Mouse (Mus musculus): ENCODE measurements at regions not wholly inside any gene's neighbourhood (a gene's known extent, or its start where the extent isn't known, plus 50 kb on each side); places are given as distances from the start of the nearest gene placed in this dataset.
"Not testable (repeated sequence)": the region's sequence is repeated elsewhere in the genome, so short reads cannot be mapped to it uniquely, and the experiment has no call there.

DNA sequence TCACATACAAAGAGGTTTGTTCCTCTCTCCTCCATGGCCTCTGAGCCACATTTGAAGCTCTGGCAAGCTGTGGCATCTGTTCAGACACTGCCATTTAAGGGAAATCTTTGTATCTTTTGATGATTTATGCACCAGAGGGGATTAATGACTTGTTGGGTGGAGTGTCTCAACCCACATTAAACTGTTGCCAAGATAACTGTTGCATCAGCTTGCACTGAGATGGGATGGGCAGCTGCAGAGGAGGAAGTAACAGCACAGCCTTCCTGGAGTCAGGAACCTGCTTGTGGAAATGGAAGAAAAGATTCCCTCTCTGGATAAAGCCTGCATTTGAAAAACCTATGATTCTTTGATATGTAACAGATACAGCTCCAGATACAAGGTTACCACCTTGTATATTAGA lies 119.1 kb downstream of the Olfr721-ps1 start:
- H3K27ac ChIP-seq, result no peak overlapping the region
- H3K4me3 ChIP-seq (replicated peaks), result no peak overlapping the region
- ATAC-seq (ENCODE audit: insufficient read depth, low FRiP score, low read depth), result no peak
- no peak overlapping the region for H3K4me2 ChIP-seq
- H3K36me3 ChIP-seq, result no peaks in the 10 kb centered on the region
- no peak overlapping the region for H3K9ac ChIP-seq
- no peaks in the 10 kb centered on the region for H3K9me3 ChIP-seq
- H3K27me3 ChIP-seq (replicated peaks), result no peaks in the 10 kb centered on the region
- H3K4me1 ChIP-seq, result no peaks in the 10 kb centered on the region

DNA sequence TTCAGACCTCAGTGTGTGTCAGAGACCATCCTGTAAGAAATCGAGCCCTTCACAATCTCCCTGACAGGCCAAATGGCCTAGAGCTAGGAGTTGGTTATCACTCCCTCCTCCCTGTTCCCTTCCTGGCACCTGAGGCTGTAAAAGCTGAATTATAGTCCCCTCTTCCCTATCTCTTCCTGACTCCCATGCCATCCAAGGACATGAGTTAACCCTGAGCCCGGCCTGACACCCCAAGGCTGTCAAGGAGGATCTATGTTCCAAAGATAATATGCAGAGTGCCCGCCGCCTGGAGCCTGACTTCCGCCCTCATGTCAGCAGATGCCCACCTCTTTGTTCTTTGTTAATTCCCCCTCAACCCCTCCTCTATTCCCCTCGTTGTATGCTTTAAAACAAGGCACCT lies 120.2 kb downstream of the Olfr721-ps1 start:
- H3K36me3 ChIP-seq; ATAC-seq (ENCODE audit: insufficient read depth, low FRiP score, low read depth); H3K9ac ChIP-seq; H3K27me3 ChIP-seq (replicated peaks); H3K4me3 ChIP-seq (replicated peaks); H3K4me1 ChIP-seq; H3K4me2 ChIP-seq; H3K9me3 ChIP-seq; H3K27ac ChIP-seq: not testable (repeated sequence)
- 55% methylated on average over 6 of the region's 6 CpGs for WGBS

DNA sequence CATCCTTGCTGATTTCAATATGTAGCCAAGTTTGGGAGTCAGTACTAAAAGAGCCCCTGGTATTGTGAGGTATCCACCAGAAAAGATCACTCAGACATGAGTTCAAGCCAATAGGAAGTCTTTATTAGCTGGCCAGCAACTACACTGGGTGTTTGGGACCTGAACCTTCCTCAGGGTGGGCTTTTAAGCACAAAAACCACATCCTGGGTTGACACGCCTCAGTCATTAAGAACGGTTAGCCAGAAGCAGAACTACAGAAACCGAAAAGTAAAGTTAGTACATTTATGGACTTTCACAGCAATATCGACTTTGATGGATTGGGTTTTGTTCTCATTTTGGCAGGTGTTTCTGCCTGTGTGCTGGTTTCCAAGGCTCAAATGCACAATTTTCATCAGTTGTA lies 124.1 kb downstream of the Olfr721-ps1 start:
- no peaks in the 10 kb centered on the region for H3K36me3 ChIP-seq
- no peak overlapping the region for H3K9ac ChIP-seq
- ATAC-seq (ENCODE audit: insufficient read depth, low FRiP score, low read depth), result no peak
- H3K4me2 ChIP-seq, result no peak overlapping the region
- no peak overlapping the region for H3K27ac ChIP-seq
- H3K27me3 ChIP-seq (replicated peaks), result no peaks in the 10 kb centered on the region
- H3K9me3 ChIP-seq, result no peaks in the 10 kb centered on the region
- WGBS, result 79% methylated on average over 4 of the region's 4 CpGs
- no peak overlapping the region for H3K4me3 ChIP-seq (replicated peaks)
- no peaks in the 10 kb centered on the region for H3K4me1 ChIP-seq

GRCm38 (mm10) chr14:14528437-14528836 lies 127.3 kb downstream of the Olfr721-ps1 start:
- no peak for ATAC-seq (ENCODE audit: insufficient read depth, low FRiP score, low read depth)
- no peaks in the 10 kb centered on the region for H3K4me1 ChIP-seq
- no peak overlapping the region for H3K4me3 ChIP-seq (replicated peaks)
- H3K27me3 ChIP-seq (replicated peaks), result no peaks in the 10 kb centered on the region
- WGBS, result 52% methylated on average over 1 of the region's 1 CpGs
- no peak overlapping the region for H3K4me2 ChIP-seq
- no peak overlapping the region for H3K9ac ChIP-seq
- no peaks in the 10 kb centered on the region for H3K36me3 ChIP-seq
- H3K27ac ChIP-seq, result no peak overlapping the region
- H3K9me3 ChIP-seq, result no peaks in the 10 kb centered on the region

DNA sequence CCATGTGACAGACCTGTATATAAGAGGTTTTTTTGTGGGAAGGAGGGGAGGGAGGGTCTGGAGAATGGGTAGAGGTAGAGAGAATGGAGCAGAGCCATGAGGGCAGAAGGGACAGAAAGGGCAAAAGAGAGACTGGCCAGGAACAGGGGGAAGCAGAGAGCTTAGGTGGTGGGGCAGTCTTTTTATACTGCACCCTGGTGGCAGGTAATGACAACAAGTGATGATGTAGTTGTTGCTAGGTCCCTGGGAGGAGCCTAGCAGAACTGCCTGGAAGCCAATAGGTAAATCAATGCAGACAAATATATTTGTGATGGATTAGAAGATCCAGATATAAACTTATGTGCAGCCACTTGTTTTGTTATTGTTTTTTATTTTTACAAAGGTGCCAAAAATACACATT lies 140.1 kb downstream of the Olfr721-ps1 start:
- H3K36me3 ChIP-seq, result no peaks in the 10 kb centered on the region
- no peaks in the 10 kb centered on the region for H3K9me3 ChIP-seq
- no peaks in the 10 kb centered on the region for H3K4me1 ChIP-seq
- H3K4me2 ChIP-seq, result no peak overlapping the region
- H3K27ac ChIP-seq, result no peak overlapping the region
- no peak overlapping the region for H3K4me3 ChIP-seq (replicated peaks)
- no peak for ATAC-seq (ENCODE audit: insufficient read depth, low FRiP score, low read depth)
- H3K9ac ChIP-seq, result no peak overlapping the region
- no peaks in the 10 kb centered on the region for H3K27me3 ChIP-seq (replicated peaks)

DNA sequence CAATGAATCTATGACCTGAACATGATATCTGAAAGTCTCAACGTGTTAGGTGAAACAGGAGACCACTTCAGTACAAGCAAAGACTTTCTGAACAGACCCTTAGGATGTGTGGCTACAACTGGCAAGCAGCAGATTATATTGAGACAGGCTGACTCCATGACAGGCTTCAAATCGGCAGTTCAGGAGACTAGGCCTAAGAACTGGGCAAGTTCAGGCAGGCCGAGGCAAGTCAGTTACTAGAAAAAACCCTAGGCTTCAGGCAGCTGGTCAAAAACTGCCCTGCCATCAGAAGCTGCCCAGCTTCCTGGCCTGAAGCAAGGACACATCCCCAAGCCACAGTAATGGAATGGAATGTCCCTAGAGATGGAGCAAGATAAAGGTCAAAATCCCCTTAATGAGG lies 140.6 kb downstream of the Olfr721-ps1 start:
- no peaks in the 10 kb centered on the region for H3K36me3 ChIP-seq
- no peaks in the 10 kb centered on the region for H3K9me3 ChIP-seq
- H3K4me2 ChIP-seq, result no peak overlapping the region
- no peak overlapping the region for H3K27ac ChIP-seq
- H3K9ac ChIP-seq, result no peak overlapping the region
- H3K27me3 ChIP-seq (replicated peaks), result no peaks in the 10 kb centered on the region
- 71% methylated on average over 3 of the region's 3 CpGs for WGBS
- H3K4me1 ChIP-seq, result no peaks in the 10 kb centered on the region
- no peak overlapping the region for H3K4me3 ChIP-seq (replicated peaks)
- ATAC-seq (ENCODE audit: insufficient read depth, low FRiP score, low read depth), result no peak

DNA sequence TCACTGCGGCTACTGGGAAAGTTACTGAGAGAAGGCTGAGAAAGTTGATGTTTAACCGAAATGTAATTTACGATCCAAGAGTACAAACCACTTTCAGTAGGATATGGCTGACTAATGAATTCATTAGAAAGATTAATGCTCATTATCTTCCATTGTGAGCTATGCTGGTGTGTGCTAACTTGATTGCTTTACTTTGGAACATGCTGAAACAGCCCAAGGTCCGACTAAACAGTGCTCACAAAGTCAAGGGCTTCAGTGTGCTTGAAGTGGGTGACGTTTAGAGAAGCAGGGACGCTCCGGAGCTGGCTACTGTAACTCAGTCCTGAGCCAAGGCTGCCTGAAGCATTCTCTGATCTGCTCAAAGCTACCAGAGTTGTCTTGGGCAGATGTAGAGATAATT lies 143.1 kb downstream of the Olfr721-ps1 start:
- no peaks in the 10 kb centered on the region for H3K27me3 ChIP-seq (replicated peaks)
- no peaks in the 10 kb centered on the region for H3K36me3 ChIP-seq
- H3K9me3 ChIP-seq, result no peaks in the 10 kb centered on the region
- ATAC-seq (ENCODE audit: insufficient read depth, low FRiP score, low read depth), result no peak; the same call in 1 of the 2 replicates
- no peak overlapping the region for H3K27ac ChIP-seq
- H3K4me3 ChIP-seq (replicated peaks), result no peak overlapping the region
- H3K4me1 ChIP-seq, result no peaks in the 10 kb centered on the region
- no peak overlapping the region for H3K4me2 ChIP-seq
- no peak overlapping the region for H3K9ac ChIP-seq
- WGBS, result 63% methylated on average over 7 of the region's 7 CpGs

- no peak for ATAC-seq (ENCODE audit: insufficient read depth, low FRiP score, low read depth)
Measured at GRCm38 (mm10) chr14:14552201-14552600, 149.9 kb upstream of the Slc4a7 start.

DNA sequence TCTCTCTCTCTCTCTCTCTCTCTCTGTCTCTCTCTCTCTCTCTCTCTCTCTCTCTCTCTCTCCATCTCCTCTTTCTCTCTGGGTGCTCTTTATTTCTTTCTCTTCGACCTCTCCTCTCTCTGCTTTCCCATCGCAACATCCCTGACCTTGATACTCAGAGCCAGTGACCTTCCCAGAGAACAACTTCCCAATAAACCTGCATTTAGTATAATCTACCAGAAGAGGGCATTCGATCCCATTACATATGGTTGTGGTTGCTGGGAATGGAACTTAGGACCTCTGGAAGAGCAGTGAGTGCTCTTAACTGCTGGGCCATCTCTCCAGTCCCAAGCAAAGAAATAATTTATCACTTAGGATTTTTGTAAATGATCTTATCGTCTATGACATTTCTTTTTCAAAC lies 127.2 kb upstream of the Slc4a7 start:
- Histone ChIP-seq H3K4me2 (no peak overlapping the region), H3K27ac (no peak overlapping the region), H3K4me1 (no peaks in the 10 kb centered on the region), H3K4me3 (replicated peaks) (no peak overlapping the region), H3K9me3 (no peaks in the 10 kb centered on the region), H3K9ac (no peak overlapping the region), H3K27me3 (replicated peaks) (no peaks in the 10 kb centered on the region), H3K36me3 (no peaks in the 10 kb centered on the region)
- ATAC-seq (ENCODE audit: insufficient read depth, low FRiP score, low read depth), result no peak
- WGBS, result 59% methylated on average over 4 of the region's 4 CpGs

More at GRCm38 (mm10) chr14:14552201-14552600, 149.9 kb upstream of the Slc4a7 start:
- H3K9ac ChIP-seq, result no peak overlapping the region
- H3K4me1 ChIP-seq, result no peaks in the 10 kb centered on the region
- H3K27me3 ChIP-seq (replicated peaks), result no peaks in the 10 kb centered on the region
- no peak overlapping the region for H3K27ac ChIP-seq
- H3K4me3 ChIP-seq (replicated peaks), result no peak overlapping the region
- no peaks in the 10 kb centered on the region for H3K36me3 ChIP-seq
- no peaks in the 10 kb centered on the region for H3K9me3 ChIP-seq
- no peak overlapping the region for H3K4me2 ChIP-seq
- WGBS, result 76% methylated on average over 2 of the region's 2 CpGs

DNA sequence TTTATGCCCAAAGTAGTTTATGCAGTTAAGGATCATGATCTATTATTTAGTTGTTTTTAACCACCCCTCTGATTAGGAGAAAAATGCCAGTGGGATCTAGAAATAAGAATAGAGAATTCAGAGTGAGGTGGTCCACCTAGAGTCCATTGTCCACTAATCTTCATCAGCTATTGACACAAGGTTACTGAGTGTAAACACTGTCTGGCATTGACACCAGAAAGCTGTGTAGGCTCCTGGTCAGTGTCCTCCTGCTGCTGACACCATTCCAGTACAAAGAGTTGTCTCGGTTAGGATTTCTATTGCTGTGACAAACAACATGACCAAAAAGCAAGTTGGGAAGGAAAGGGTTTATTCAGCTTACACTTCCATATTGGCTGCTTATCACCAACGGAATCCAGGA lies 110.1 kb upstream of the Slc4a7 start:
- Histone ChIP-seq H3K36me3 (no peaks in the 10 kb centered on the region), H3K9me3 (no peaks in the 10 kb centered on the region), H3K27me3 (replicated peaks) (no peaks in the 10 kb centered on the region), H3K4me3 (replicated peaks) (no peak overlapping the region), H3K9ac (no peak overlapping the region), H3K4me2 (no peak overlapping the region), H3K27ac (no peak overlapping the region), H3K4me1 (no peaks in the 10 kb centered on the region)
- no peak for ATAC-seq (ENCODE audit: insufficient read depth, low FRiP score, low read depth)
- 45% methylated on average over 2 of the region's 2 CpGs for WGBS

GRCm38 (mm10) chr14:14594753-14595152 lies 107.3 kb upstream of the Slc4a7 start:
- no peak overlapping the region for H3K9ac ChIP-seq
- no peak overlapping the region for H3K4me2 ChIP-seq
- H3K9me3 ChIP-seq, result no peaks in the 10 kb centered on the region
- H3K36me3 ChIP-seq, result no peaks in the 10 kb centered on the region
- H3K4me1 ChIP-seq, result no peaks in the 10 kb centered on the region
- no peak for ATAC-seq (ENCODE audit: insufficient read depth, low FRiP score, low read depth)
- 87% methylated on average over 6 of the region's 6 CpGs for WGBS
- no peak overlapping the region for H3K27ac ChIP-seq
- no peak overlapping the region for H3K4me3 ChIP-seq (replicated peaks)
- no peaks in the 10 kb centered on the region for H3K27me3 ChIP-seq (replicated peaks)

GRCm38 (mm10) chr14:14596057-14596809 lies 105.8 kb upstream of the Slc4a7 start:
- H3K27me3 ChIP-seq (replicated peaks), result no peaks in the 10 kb centered on the region
- H3K4me2 ChIP-seq, result no peak overlapping the region
- no peak overlapping the region for H3K9ac ChIP-seq
- WGBS, result 81% methylated on average over 3 of the region's 3 CpGs
- no peak overlapping the region for H3K27ac ChIP-seq
- H3K4me3 ChIP-seq (replicated peaks), result no peak overlapping the region
- H3K4me1 ChIP-seq, result no peaks in the 10 kb centered on the region
- no peaks in the 10 kb centered on the region for H3K36me3 ChIP-seq
- H3K9me3 ChIP-seq, result no peaks in the 10 kb centered on the region
- no peak for ATAC-seq (ENCODE audit: insufficient read depth, low FRiP score, low read depth)

DNA sequence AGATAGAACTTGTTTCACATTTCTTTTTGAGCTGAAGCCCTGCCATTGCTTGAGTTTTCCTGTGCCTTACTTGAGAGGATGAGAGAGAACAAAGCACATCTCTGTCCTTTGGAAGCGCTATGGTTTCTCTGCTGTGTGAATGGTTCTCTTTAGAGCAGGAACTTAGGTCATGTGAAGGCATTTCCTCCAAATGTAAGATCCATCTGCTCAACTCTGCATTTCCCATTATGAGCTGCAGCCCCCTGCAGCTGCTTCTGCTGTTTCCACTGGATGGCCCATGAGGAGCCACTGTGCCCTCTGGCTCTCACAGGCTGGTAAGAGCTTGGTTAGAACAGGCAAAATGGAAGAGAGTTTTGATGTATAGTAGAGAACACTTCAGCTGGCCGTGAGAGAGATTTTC lies 102.5 kb upstream of the Slc4a7 start:
- Histone ChIP-seq H3K27ac (no peak overlapping the region), H3K9ac (no peak overlapping the region), H3K4me3 (replicated peaks) (no peak overlapping the region), H3K9me3 (no peaks in the 10 kb centered on the region), H3K4me1 (no peaks in the 10 kb centered on the region), H3K4me2 (no peak overlapping the region), H3K36me3 (no peaks in the 10 kb centered on the region), H3K27me3 (replicated peaks) (no peaks in the 10 kb centered on the region)
- ATAC-seq (ENCODE audit: insufficient read depth, low FRiP score, low read depth), result no peak
- 61% methylated on average over 2 of the region's 2 CpGs for WGBS

Measured in stomach, embryonic 15.5 days (tissue).